Mouse (Mus musculus): ENCODE data around the gene Rgs6. TPM values are rescaled to one million over a fixed set of nuclear protein-coding genes. Genes with fewer than 3 reads are reported as not detected.

The Rgs6 gene
- polyA plus RNA-seq, 1 experiment from 2014 or later: 16.7 TPM

DNA sequence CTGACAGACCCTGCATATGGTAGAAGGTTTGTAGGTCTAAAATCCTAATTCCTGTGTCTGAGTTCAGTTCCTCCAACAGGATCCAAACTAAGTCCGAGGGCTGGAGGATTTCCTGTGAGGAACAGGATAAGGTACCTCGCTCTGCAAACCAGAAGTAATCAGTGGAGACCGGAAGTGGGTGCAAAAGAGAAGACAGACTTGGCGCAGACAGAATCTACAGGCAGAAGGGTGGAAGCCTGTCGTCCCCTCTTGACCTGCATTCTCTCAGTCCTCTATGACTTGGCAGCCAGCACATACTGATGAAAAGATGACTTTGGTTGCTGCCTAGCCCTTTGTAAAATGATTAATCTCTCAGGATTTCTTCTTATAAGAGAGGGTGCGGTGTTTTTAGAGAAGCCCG lies 450.7 kb downstream of the Rgs6 start:
- no peak overlapping the region for H3K27ac ChIP-seq (ENCODE audit: low read length)
- H3K27me3 ChIP-seq (replicated peaks; ENCODE audit: control insufficient read depth, insufficient read depth, low read length): no peaks in the 10 kb centered on the region

DNA sequence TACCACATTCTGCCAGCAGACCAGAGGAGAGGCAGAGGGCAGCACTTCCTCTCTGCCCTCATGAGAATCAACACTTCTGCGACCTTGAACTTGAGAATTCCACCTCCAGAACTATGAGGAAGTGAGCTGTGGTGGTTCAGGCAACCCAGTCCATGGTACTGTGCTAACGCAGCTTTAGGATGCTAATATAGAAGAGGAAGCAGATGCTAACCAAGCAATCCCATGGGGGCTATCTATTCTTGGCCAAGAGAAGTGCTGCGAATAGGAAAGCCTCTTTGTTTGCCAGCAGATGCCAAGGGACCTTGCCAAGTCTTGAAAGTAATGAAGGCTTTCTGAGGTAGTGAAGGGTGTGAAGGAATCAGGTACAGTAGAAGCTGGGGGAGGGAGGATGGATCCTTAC lies 451.8 kb downstream of the Rgs6 start:
- Histone ChIP-seq H3K27me3 (replicated peaks; ENCODE audit: control insufficient read depth, insufficient read depth, low read length) (no peaks in the 10 kb centered on the region), H3K9ac (replicated peaks; ENCODE audit: low read depth, low read length) (no peak overlapping the region), H3K4me3 (replicated peaks; ENCODE audit: low read length) (no peak overlapping the region), H3K27ac (ENCODE audit: low read length) (no peak overlapping the region), H3K4me1 (replicated peaks; ENCODE audit: control insufficient read depth, insufficient read depth, low read length) (peaks cover 33% of the 10 kb centered on the region), H3K4me2 (ENCODE audit: low read length) (no peak overlapping the region), H3K9me3 (ENCODE audit: control insufficient read depth, low read length) (no peaks in the 10 kb centered on the region), H3K36me3 (ENCODE audit: control insufficient read depth, insufficient read depth) (no peaks in the 10 kb centered on the region)
- ATAC-seq: no peak
- 56% methylated on average over 3 of the region's 3 CpGs for WGBS

More for the DNA sequence above, 450.7 kb downstream of the Rgs6 start:
- Histone ChIP-seq H3K4me2 (ENCODE audit: low read length) (no peak overlapping the region), H3K9ac (replicated peaks; ENCODE audit: low read depth, low read length) (no peak overlapping the region), H3K4me3 (replicated peaks; ENCODE audit: low read length) (no peak overlapping the region), H3K9me3 (ENCODE audit: control insufficient read depth, low read length) (no peaks in the 10 kb centered on the region), H3K4me1 (replicated peaks; ENCODE audit: control insufficient read depth, insufficient read depth, low read length) (peaks cover 22% of the 10 kb centered on the region), H3K36me3 (ENCODE audit: control insufficient read depth, insufficient read depth) (no peaks in the 10 kb centered on the region)
- WGBS: 86% methylated on average over 7 of the region's 7 CpGs
- no peak for ATAC-seq

DNA sequence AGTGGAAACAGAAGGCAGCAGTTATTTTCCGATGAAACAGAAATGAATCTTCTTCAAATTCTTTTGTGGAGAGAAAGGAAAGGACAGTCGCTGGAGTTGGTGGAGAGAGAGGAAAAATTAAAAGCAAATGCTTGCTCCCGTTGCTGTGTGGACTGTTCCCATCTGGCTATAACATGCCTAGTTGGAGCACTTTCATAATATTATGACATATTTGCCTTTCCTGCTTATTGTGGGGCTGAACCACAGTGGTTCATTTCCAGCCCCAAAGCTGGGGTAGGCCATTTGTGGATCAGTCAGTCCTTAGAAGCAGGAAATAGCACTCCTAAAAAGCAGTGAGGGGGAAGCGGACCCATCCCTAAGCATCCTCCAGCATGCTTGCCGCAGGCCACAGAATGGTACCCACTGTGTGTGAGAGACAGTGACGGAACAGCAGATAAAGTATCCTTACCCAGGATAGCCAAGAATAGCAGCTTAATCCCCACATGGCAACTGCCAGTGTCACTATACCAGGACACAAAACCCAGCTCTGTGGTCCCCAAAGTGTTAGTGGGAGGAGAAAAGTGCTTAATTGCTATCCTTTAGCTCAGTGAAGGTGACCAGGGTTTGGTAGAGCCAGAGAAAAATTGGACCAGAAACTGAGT lies 456.0 kb downstream of the Rgs6 start:
- no peaks in the 10 kb centered on the region for H3K36me3 ChIP-seq (ENCODE audit: control insufficient read depth, insufficient read depth)
- no peak overlapping the region for H3K4me3 ChIP-seq (replicated peaks; ENCODE audit: low read length)
- H3K9me3 ChIP-seq (ENCODE audit: control insufficient read depth, low read length): no peaks in the 10 kb centered on the region
- H3K4me1 ChIP-seq (replicated peaks; ENCODE audit: control insufficient read depth, insufficient read depth, low read length): peaks cover 30% of the 10 kb centered on the region
- peak; percentile 53 for ATAC-seq
- 20% methylated on average over 6 of the region's 6 CpGs for WGBS
- H3K9ac ChIP-seq (replicated peaks; ENCODE audit: low read depth, low read length): no peak overlapping the region; the same call in none of the 2 replicates
- H3K4me2 ChIP-seq (ENCODE audit: low read length): peak overlapping the region; percentile 44; the same call in 1 of the 2 replicates
- 0 out of 2 replicates have a peak, but pooled peaks cover 2% of the 10 kb centered on the region for H3K27me3 ChIP-seq (replicated peaks; ENCODE audit: control insufficient read depth, insufficient read depth, low read length)
- H3K27ac ChIP-seq (ENCODE audit: low read length): peak overlapping the region; percentile 82

DNA sequence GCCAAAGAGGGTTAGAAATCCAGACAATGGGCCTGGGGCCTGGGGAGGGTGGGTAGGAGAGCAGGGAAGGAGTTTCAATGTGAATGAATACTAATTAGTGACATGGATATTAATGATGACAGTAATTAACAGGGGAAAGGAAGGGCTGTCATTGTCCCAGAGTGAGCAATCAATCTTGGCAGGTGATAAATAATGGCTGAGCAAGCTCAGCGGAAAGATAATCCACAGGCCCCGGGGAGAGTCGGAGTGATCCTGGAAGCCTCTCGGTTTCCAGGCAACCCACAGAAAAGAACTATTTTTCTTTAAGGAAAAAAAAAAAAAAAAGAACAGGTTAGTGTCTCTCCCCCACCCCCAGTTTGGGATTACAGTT lies 456.5 kb downstream of the Rgs6 start:
- Histone ChIP-seq H3K4me3 (replicated peaks; ENCODE audit: low read length) (peak overlapping the region; percentile 20; the same call in 1 of the 2 replicates), H3K9me3 (ENCODE audit: control insufficient read depth, low read length) (no peaks in the 10 kb centered on the region), H3K36me3 (ENCODE audit: control insufficient read depth, insufficient read depth) (no peaks in the 10 kb centered on the region), H3K4me1 (replicated peaks; ENCODE audit: control insufficient read depth, insufficient read depth, low read length) (peaks cover 29% of the 10 kb centered on the region), H3K9ac (replicated peaks; ENCODE audit: low read depth, low read length) (no peak overlapping the region; the same call in 1 of the 2 replicates), H3K4me2 (ENCODE audit: low read length) (peak overlapping the region; percentile 44), H3K27me3 (replicated peaks; ENCODE audit: control insufficient read depth, insufficient read depth, low read length) (0 out of 2 replicates have a peak, but pooled peaks cover 2% of the 10 kb centered on the region), H3K27ac (ENCODE audit: low read length) (peak overlapping the region; percentile 82)
- 7% methylated on average over 4 of the region's 4 CpGs for WGBS
- peak; percentile 76 for ATAC-seq

DNA sequence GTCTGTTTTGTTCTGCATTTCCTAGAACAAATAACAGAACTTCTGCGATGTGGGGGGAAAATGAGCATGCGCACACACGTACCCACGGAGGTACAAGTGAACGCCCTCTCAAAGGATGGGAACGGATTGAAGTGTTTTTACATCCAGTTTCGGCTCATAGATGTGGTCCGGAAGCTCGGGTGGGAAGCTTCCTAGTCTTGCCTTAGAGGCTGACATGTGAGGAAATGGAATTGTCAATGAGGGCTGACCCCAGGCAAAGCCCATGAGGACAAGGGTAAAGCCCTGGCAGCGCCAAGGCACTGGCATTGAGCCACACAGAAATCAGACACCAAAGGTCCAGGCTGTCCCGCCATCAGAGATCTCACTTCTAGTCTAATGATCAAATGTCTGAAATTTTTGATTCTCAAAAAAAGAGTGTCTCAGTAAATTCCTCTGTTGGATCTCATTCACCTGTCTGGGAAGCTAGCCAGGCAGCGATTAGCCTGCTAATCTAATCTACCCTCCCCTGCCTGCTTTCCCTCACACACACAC lies 457.0 kb downstream of the Rgs6 start:
- WGBS: 12% methylated on average over 12 of the region's 12 CpGs
- Histone ChIP-seq H3K9ac (replicated peaks; ENCODE audit: low read depth, low read length) (no peak overlapping the region; the same call in 1 of the 2 replicates), H3K4me1 (replicated peaks; ENCODE audit: control insufficient read depth, insufficient read depth, low read length) (peaks cover 25% of the 10 kb centered on the region), H3K27me3 (replicated peaks; ENCODE audit: control insufficient read depth, insufficient read depth, low read length) (0 out of 2 replicates have a peak, but pooled peaks cover 2% of the 10 kb centered on the region), H3K4me3 (replicated peaks; ENCODE audit: low read length) (peak overlapping the region; percentile 20; the same call in 1 of the 2 replicates), H3K4me2 (ENCODE audit: low read length) (peak overlapping the region; percentile 44), H3K36me3 (ENCODE audit: control insufficient read depth, insufficient read depth) (no peaks in the 10 kb centered on the region), H3K9me3 (ENCODE audit: control insufficient read depth, low read length) (no peaks in the 10 kb centered on the region), H3K27ac (ENCODE audit: low read length) (peak overlapping the region; percentile 82)
- peak; percentile 46 for ATAC-seq

DNA sequence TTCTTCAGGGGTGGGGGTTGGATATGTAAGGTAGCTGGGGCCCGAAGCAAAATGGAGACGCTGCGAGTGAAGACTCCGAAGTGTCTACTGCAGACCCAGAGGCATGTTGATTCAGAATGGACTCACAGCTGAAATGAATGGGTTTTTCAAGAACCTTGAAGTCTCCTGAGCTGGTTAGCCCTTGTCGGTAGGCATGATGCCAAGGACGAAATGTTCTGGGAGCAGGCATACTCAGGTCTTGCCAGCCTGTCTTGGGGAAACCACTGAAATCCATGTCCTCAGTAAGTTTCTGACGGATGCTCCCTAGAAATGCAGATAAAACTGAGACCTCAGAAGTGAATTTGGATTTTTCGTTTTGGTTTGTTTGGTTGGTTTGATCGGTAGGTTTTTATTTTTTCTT lies 458.6 kb downstream of the Rgs6 start:
- Histone ChIP-seq H3K4me3 (replicated peaks; ENCODE audit: low read length) (no peak overlapping the region), H3K4me2 (ENCODE audit: low read length) (no peak overlapping the region), H3K9me3 (ENCODE audit: control insufficient read depth, low read length) (no peaks in the 10 kb centered on the region), H3K27me3 (replicated peaks; ENCODE audit: control insufficient read depth, insufficient read depth, low read length) (0 out of 2 replicates have a peak, but pooled peaks cover 2% of the 10 kb centered on the region), H3K36me3 (ENCODE audit: control insufficient read depth, insufficient read depth) (no peaks in the 10 kb centered on the region), H3K27ac (ENCODE audit: low read length) (no peak overlapping the region), H3K9ac (replicated peaks; ENCODE audit: low read depth, low read length) (no peak overlapping the region), H3K4me1 (replicated peaks; ENCODE audit: control insufficient read depth, insufficient read depth, low read length) (peaks cover 25% of the 10 kb centered on the region)
- WGBS: 94% methylated on average over 9 of the region's 9 CpGs
- no peak for ATAC-seq

DNA sequence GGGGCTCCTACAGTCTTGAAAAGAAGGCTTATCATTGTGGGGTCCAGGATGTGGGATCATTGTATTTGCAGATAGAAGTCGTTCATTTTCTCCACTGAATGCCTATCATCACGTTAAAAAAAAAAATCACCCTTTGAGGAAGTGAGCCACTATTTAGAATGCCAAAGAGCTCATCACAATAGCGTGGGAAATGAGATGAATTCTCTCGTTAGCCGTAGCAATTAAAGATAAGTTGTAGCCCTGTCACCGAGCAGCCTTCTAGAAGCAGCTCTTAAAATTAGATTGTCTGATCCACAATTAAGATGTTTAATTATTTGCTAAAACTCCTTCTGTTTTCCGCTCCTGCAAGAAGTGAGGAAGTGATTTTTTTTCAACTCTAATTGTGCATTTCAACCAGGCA lies 459.6 kb downstream of the Rgs6 start:
- H3K4me2 ChIP-seq (ENCODE audit: low read length): no peak overlapping the region
- H3K36me3 ChIP-seq (ENCODE audit: control insufficient read depth, insufficient read depth): no peaks in the 10 kb centered on the region
- 0 out of 2 replicates have a peak, but pooled peaks cover 2% of the 10 kb centered on the region for H3K27me3 ChIP-seq (replicated peaks; ENCODE audit: control insufficient read depth, insufficient read depth, low read length)
- peaks cover 25% of the 10 kb centered on the region for H3K4me1 ChIP-seq (replicated peaks; ENCODE audit: control insufficient read depth, insufficient read depth, low read length)
- no peak overlapping the region for H3K4me3 ChIP-seq (replicated peaks; ENCODE audit: low read length)
- ATAC-seq: no peak
- no peaks in the 10 kb centered on the region for H3K9me3 ChIP-seq (ENCODE audit: control insufficient read depth, low read length)
- H3K9ac ChIP-seq (replicated peaks; ENCODE audit: low read depth, low read length): no peak overlapping the region
- no peak overlapping the region for H3K27ac ChIP-seq (ENCODE audit: low read length)
- 16% methylated on average over 7 of the region's 7 CpGs for WGBS

DNA sequence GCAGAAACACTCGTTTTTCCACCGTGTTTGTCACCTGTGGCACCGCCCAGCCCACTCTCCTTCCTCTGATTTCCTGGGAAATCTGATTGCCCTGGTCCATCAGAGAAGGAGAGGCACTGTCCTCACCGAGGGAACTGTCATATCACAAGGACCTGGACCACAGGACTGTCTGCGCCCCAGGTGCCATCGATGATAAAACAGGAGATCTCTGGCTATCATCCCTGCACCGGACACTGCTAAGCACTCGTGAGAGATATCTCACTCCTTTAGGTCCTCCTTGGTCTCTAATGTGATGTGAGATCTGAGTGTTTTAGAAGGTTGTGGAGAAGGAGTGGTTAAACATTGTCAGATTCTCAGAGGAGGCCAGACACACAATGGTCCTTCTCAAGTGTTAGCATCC lies 462.4 kb downstream of the Rgs6 start:
- no peak for ATAC-seq

DNA sequence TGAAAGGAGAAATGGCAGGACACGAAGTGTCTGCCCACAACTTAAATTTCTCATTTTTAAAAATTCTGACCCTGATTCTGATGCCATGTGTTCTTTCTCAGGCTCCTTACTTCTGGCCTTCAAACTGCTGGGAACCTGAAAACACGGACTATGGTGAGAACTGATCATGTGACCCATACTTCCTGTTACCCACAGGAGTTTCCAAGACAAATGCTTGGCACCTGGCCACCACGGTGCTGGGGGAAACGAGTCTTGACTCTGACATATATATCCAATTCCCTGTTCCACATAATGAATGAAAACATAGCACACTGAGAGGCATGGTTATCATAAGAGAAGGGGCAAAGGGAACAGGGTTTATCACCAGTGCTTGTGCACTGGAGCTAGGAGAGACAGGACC lies 464.3 kb downstream of the Rgs6 start:
- WGBS: 69% methylated on average over 4 of the region's 4 CpGs
- H3K4me1 ChIP-seq (replicated peaks; ENCODE audit: control insufficient read depth, insufficient read depth, low read length): no peaks in the 10 kb centered on the region
- H3K9me3 ChIP-seq (ENCODE audit: control insufficient read depth, low read length): no peaks in the 10 kb centered on the region
- no peak overlapping the region for H3K9ac ChIP-seq (replicated peaks; ENCODE audit: low read depth, low read length)
- ATAC-seq: no peak
- H3K27ac ChIP-seq (ENCODE audit: low read length): no peak overlapping the region
- no peaks in the 10 kb centered on the region for H3K27me3 ChIP-seq (replicated peaks; ENCODE audit: control insufficient read depth, insufficient read depth, low read length)
- no peaks in the 10 kb centered on the region for H3K36me3 ChIP-seq (ENCODE audit: control insufficient read depth, insufficient read depth)
- no peak overlapping the region for H3K4me2 ChIP-seq (ENCODE audit: low read length)
- no peak overlapping the region for H3K4me3 ChIP-seq (replicated peaks; ENCODE audit: low read length)

More for the DNA sequence above, 462.4 kb downstream of the Rgs6 start:
- Histone ChIP-seq H3K4me2 (ENCODE audit: low read length) (no peak overlapping the region), H3K9ac (replicated peaks; ENCODE audit: low read depth, low read length) (no peak overlapping the region), H3K4me3 (replicated peaks; ENCODE audit: low read length) (no peak overlapping the region), H3K9me3 (ENCODE audit: control insufficient read depth, low read length) (no peaks in the 10 kb centered on the region), H3K27me3 (replicated peaks; ENCODE audit: control insufficient read depth, insufficient read depth, low read length) (0 out of 2 replicates have a peak, but pooled peaks cover 2% of the 10 kb centered on the region), H3K4me1 (replicated peaks; ENCODE audit: control insufficient read depth, insufficient read depth, low read length) (peaks cover 1% of the 10 kb centered on the region; the same call in 1 of the 2 replicates), H3K27ac (ENCODE audit: low read length) (no peak overlapping the region), H3K36me3 (ENCODE audit: control insufficient read depth, insufficient read depth) (no peaks in the 10 kb centered on the region)
- 92% methylated on average over 8 of the region's 8 CpGs for WGBS
